Mouse (Mus musculus) layer of hippocampus, postnatal 14 days (tissue): ENCODE measurements at regions not wholly inside any gene's neighbourhood (a gene's known extent, or its start where the extent isn't known, plus 50 kb on each side); places are given as distances from the start of the nearest gene placed in this dataset.
A peak's percentile ranks its signal among the peaks of the same experiment; 100 is the strongest.

Experiments
- DNase-seq, 2 experiments: peaks; one replicate each; pipeline ENCODE4 v3.0.0; 2021 to 2022; ENCODE audit warnings: low spot score in 2 of 2, mixed read lengths in 1 of 2

- DNase-seq, result no peak
Measured at GRCm38 (mm10) chr10:109486917-109487604, 476.3 kb upstream of the Syt1 start.

DNA sequence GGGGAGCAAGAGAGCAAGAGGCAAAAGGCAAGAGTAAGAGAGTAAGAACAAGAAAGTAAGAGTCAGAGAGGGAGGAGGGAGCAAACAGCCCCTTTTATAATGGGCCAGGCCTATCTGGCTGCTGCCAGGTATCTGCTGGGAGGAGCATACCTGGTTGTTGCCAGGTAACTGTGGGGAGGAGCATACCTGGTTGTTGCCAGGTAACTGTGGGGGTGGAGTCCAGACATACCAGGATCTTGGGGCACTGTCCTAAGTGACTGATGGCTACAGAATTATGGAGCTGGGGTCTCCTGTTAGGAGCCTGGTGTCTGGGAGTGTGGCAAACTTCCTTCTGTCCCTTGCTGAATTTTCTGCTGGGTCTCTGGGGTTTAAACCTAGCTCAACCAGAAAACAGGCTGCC lies 469.8 kb upstream of the Syt1 start:
- no peak for DNase-seq

- no peak for DNase-seq
Measured at GRCm38 (mm10) chr10:109479941-109480340, 469.2 kb upstream of the Syt1 start.

- no peak for DNase-seq
Measured at GRCm38 (mm10) chr10:109466516-109466915, 455.7 kb upstream of the Syt1 start.

- peak in 1 of 2 experiments; percentile 55 for DNase-seq
Measured at GRCm38 (mm10) chr10:109431112-109431511, 420.3 kb upstream of the Syt1 start.

- no peak for DNase-seq
Measured at GRCm38 (mm10) chr10:109427878-109428277, 417.1 kb upstream of the Syt1 start.

DNA sequence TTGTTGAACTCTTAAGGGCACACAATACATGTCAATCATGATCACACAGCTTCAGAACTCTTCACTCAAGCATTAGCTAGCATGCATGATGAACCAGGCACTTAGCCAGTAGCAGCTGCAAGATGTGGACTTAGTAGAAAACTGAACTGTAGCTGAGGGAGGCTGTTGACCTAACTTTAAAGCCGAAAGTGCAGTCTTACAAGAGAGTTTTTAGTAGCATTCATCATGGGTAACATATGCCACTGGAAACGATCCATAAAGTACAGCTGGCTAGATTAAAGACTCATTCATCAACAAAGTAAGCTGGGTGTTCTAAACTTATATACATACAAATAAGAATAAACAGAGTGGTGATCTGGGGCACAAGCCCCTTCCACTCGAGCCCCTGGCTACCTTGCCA lies 396.2 kb upstream of the Syt1 start:
- no peak for DNase-seq

DNA sequence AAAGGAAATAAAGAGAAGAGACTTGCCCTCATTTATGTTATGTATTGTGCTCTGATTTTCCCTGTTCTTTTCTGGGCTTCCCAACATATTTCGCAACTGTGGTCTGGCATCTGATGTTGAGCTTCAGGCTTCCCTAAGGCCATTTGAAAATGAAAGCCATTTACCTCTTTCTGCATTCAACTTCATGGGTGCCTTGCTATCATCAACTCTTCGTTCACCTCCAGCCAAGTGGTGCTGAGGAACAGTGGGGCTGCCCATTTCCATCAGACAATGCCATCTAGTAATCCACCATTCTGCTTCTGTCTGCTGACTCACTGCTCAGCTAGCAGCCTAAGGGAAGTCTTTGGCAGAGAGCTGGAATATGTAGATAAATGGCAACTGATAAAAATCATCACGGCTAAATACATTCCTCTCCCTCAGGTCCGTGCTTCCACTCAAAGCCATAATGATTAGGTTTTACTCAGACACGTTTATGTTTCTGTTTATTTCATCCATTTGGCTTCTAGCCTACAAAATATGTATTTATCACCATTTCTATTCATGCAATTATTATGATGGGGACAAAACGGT lies 394.4 kb upstream of the Syt1 start:
- no peak for DNase-seq

GRCm38 (mm10) chr10:109383758-109384157 lies 373.0 kb upstream of the Syt1 start:
- DNase-seq, result no peak

DNA sequence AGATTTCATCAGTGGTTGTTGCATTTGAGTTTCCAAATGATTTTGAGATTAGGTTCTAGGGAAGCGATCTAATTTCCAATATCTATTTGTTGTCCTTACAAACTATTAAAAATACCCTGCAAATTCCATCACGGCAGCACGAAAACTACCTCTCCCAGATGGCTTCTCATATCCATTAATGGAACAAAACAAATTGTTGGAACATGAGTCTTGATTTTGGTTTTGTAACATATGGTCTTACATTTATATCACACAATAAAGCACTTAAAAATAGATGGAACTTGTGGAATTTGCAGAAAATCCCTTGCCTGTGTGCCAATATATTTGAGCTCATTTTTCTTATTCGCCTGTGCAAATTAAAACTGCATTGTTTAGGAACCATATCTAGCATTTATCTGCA lies 368.1 kb upstream of the Syt1 start:
- peak in 1 of 2 experiments; percentile 58 for DNase-seq

- peak in 1 of 2 experiments; percentile 13 for DNase-seq
Measured at GRCm38 (mm10) chr10:109360161-109360560, 349.4 kb upstream of the Syt1 start.

DNA sequence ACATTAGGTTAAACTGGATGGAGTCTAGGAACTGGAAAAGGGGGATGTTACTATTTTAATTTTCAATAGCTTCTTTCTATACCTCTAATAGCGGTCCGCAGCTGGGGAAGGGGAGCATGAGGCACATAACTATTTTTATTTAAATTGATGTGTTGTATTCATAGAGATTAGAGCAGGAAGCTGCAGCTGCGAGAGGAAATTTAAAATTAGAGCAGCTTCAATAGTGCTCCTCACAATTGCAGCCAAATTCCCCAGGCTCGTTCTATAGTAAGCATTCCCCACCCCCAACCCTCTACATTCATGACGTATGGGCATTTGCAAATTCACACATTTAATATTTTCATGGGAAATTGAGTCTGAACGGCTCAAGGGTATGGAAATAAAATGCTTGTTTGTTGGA lies 348.0 kb upstream of the Syt1 start:
- no peak for DNase-seq

- no peak for DNase-seq
Measured at GRCm38 (mm10) chr10:109332846-109333386, 322.1 kb upstream of the Syt1 start.

GRCm38 (mm10) chr10:109309286-109309685 lies 298.5 kb upstream of the Syt1 start:
- no peak for DNase-seq

- no peak for DNase-seq
Measured at GRCm38 (mm10) chr10:109300199-109300598, 289.4 kb upstream of the Syt1 start.

DNA sequence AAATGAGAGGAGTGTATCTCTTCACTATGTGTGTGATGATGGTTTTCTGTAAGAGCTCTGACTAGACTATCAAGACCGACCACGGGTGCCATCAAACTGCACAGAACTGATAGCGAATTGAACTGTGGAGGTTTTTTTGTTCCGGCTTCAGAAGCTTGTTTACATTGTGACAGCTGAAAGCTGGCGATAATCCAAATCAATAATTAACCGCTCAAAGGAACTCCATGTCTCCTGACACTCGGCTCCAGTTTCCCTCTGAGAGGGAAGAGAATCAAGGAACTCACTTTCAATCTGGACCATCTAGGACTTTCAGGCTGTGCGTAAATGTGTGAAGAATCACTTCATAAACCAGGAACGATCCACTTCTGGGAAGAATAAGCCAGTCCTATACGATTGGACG lies 289.0 kb upstream of the Syt1 start:
- no peak for DNase-seq

DNA sequence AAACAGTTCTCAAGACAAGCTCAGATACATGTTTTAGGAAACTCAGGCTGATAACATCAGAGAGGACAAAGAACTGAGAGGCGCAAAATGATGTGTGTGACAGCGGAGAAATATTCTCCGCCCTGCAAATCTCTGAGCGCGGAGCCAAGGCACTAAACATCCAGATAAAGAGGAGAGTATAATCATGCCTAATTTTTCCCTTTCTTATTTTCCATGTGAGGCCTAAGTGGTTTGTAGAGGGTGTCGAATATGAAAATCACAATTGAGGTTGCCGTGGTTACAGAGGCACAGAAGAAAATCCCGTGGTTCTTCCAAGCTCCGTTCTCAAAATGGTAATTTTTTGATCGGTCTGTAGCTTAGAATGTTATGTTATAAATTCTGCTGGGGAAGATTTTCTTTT lies 272.6 kb upstream of the Syt1 start:
- peak; percentile 4 to 25 for DNase-seq

DNA sequence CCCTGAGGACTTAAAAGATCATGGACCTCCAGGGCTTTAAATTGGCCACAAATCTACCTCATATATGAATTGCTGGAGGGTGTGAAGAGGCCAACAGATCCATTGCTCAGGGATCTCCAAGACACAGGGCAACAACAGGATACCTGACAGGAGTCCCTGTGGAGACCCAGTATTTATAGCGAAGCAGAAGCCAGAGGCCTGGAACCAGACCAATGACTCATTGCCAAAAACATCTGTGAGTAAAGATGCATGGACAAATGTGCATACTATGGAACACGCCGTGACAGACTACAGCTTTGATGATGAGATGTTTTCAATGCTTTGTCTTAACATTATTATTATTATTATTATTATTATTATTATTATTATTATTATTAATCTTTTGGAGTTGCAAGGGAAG lies 239.0 kb upstream of the Syt1 start:
- no peak for DNase-seq

DNA sequence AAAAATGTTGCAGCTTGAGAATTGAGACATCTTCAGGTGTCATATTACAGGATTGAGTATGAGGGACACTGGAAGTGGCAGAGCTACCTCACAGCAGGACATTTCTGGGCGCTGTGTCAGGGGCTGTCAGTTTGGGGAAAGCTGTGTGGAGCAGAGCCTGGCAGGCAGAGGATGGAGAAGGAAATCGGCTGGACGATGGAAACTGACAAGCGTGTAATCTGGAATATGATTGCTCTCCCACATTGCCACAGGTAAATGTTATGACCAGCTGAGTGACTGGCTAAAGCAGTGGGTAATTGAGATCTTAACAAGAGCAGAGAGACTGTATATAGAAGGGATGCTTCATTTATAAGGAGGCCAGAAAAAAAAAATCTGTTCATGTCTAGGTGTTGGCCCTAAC lies 235.5 kb upstream of the Syt1 start:
- DNase-seq, result no peak

DNA sequence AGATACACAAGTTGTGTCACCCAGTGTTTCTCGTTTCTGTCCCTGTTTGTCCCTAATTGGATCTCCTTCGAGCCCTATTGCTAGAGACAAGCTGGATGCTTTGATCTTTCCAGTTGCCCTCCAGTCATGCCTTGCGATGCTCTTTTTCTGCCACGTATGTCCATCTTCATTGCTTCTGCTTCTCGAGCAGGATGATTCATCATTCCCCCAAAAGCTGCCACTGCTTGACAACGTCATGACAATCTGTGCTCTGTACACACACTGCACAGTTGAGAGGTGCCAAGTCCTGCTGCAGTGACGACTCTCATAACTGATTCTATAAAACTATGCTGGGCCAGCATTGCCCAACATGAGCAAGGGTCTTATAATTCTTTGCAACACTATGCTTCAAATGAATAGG lies 226.2 kb upstream of the Syt1 start:
- no peak for DNase-seq

- no peak for DNase-seq
Measured at GRCm38 (mm10) chr10:109226989-109227388, 216.2 kb upstream of the Syt1 start.

- peak in 1 of 2 experiments; percentile 46 for DNase-seq
Measured at GRCm38 (mm10) chr10:109188761-109189503, 178.2 kb upstream of the Syt1 start.
